Mouse (Mus musculus) kidney, embryonic 14.5 days (tissue): ENCODE results near the gene Akr1c18. TPM values are rescaled to one million over a fixed set of nuclear protein-coding genes. Genes with fewer than 3 reads are reported as not detected.
"Not testable (repeated sequence)": the region's sequence is repeated elsewhere in the genome, so short reads cannot be mapped to it uniquely, and the experiment has no call there.

Experiments
- ATAC-seq: fragments of 200-750 bp; cut with Nextera tagmentation; 2 replicates; pipeline ENCODE4 v1.8.0; 2017; ENCODE audit warnings: moderate number of reproducible peaks, mild to moderate bottlenecking, moderate TSS enrichment, moderate library complexity; ENCODE audit not compliant: low FRiP score, low TSS enrichment
- H3K27ac ChIP-seq: fragments of 300-500 bp; sonication (generic); 2 replicates; pipeline ENCODE4 v1.5.1; 2014; ENCODE audit warnings: low read depth, mild to moderate bottlenecking, low read length, moderate library complexity, mixed read lengths
- H3K27me3 ChIP-seq: fragments of 300-500 bp; sonication (generic); 2 replicates; pipeline ENCODE4 v1.6.1; 2014; ENCODE audit warnings: mild to moderate bottlenecking, low read length; ENCODE audit not compliant: control insufficient read depth, insufficient read depth
- H3K36me3 ChIP-seq: fragments of 300-500 bp; sonication (generic); 2 replicates; pipeline ENCODE4 v1.6.1; 2014; ENCODE audit warnings: low read length, mixed read lengths; ENCODE audit not compliant: control insufficient read depth, insufficient read depth
- H3K4me1 ChIP-seq: fragments of 300-500 bp; sonication (generic); 2 replicates; pipeline ENCODE4 v1.6.1; 2014; ENCODE audit warnings: low read length, mixed read lengths; ENCODE audit not compliant: control insufficient read depth, insufficient read depth
- H3K4me2 ChIP-seq: fragments of 300-500 bp; sonication (generic); replicated peaks from 2 replicates; pipeline ENCODE4 v1.6.1; 2014; ENCODE audit warnings: low read depth, mild to moderate bottlenecking, low read length
- H3K4me3 ChIP-seq: fragments of 300-500 bp; sonication (generic); 2 replicates; pipeline ENCODE4 v1.5.1; 2014; ENCODE audit warnings: mild to moderate bottlenecking, low read length
- H3K9ac ChIP-seq: fragments of 300-500 bp; sonication (generic); 2 replicates; pipeline ENCODE4 v1.6.1; 2014; ENCODE audit warnings: low read depth, mild to moderate bottlenecking, low read length, moderate library complexity
- H3K9me3 ChIP-seq: fragments of 300-500 bp; sonication (generic); 2 replicates; pipeline ENCODE4 v1.6.1; 2016; ENCODE audit warnings: low read length; ENCODE audit not compliant: control insufficient read depth
- WGBS: fragments of 180-500 bp; shearing (Covaris S2); extraction: QIAGEN DNeasy Blood & Tissue Kit; methylation state at CpG from one replicate; pipeline ENCODE4 v1.1.7; 2014; 5-methylcytosine and 5-hydroxymethylcytosine counted together
- polyA plus RNA-seq: library from polyadenylated mRNA; unstranded; fragments of >200 nt; fragmentation: Nextera tagmentation; extraction: Ambion mirVana; gene quantifications from 2 replicates; pipeline ENCODE4 v1.2.1, GENCODE M21; 2014

The Akr1c18 gene
- polyA plus RNA-seq: 3.0 and 4.5 TPM in 2 replicates

DNA sequence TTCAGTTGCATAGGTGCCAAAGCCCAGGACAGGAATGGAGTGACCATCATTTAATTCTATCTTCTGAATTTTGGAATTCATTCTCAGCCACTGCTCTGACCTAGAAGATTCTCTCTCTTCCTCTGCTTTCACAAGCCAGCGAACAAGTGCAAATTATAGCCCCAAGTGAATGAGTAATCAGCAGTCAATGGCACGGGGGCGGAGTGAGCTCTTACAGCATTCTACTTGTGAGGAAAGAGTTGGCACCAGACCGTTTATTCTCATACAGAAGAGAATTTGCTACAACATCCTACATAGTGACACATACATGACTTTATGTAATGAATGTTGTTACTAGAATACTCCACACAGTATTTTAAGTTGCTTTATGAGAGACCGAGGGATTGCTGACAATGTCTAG, at the start of gene Akr1c18:
Gene Akr1c18, minus strand, starts transcription at position 137 of the 400 bp plus-strand sequence.
- Histone ChIP-seq H3K36me3 (no peaks in the 10 kb centered on the region), H3K4me2 (no peak within 1 kb of the TSS), H3K27ac (no peak within 1 kb of the TSS), H3K9ac (no peak within 1 kb of the TSS), H3K4me1 (no peaks in the 10 kb centered on the region), H3K4me3 (no peak within 1 kb of the TSS), H3K9me3 (no peaks in the 10 kb centered on the region), H3K27me3 (no peaks in the 10 kb centered on the region)
- WGBS: 61% methylated on average over 5 of the region's 5 CpGs
- no peak for ATAC-seq

- no peak overlapping the region for H3K4me3 ChIP-seq
- no peaks in the 10 kb centered on the region for H3K9me3 ChIP-seq
- ATAC-seq: no peak
- H3K36me3 ChIP-seq: no peaks in the 10 kb centered on the region
- 92% methylated on average over 3 of the region's 3 CpGs for WGBS
- no peak overlapping the region for H3K27ac ChIP-seq
- no peak overlapping the region for H3K9ac ChIP-seq
- no peaks in the 10 kb centered on the region for H3K27me3 ChIP-seq
- no peaks in the 10 kb centered on the region for H3K4me1 ChIP-seq
- no peak overlapping the region for H3K4me2 ChIP-seq
These were observed 42.1 kb upstream of the Akr1c18 start for GRCm38 (mm10) chr13:4192511-4192910.

DNA sequence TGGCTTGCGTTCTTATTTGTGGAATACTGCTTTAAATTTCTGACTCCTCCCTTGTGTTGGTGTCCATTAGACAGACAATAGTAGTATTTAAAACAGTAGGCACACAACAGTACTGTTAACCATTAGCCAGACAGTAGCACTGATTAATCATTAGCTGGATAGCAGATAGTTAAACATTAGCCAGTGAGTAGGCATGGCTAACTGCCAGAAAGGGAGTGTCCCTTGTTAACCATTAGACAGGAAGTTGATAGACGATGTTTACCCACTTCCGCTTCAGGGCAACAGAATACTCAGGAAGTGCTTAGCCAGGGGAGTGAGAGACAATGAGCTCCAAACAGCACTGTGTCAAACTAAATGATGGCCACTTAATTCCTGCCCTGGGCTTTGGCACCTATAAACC, 40.5 kb upstream of the Akr1c18 start, which contains the start of gene Akr1c13:
Gene Akr1c13, plus strand, starts transcription at position 247 of the 400 bp plus-strand sequence.
- no peak within 1 kb of the TSS for H3K9ac ChIP-seq
- H3K27ac ChIP-seq: no peak within 1 kb of the TSS
- no peak within 1 kb of the TSS for H3K4me2 ChIP-seq
- no peak within 1 kb of the TSS for H3K4me3 ChIP-seq
- peak; percentile 76; the same call in 1 of the 2 replicates for ATAC-seq
- H3K4me1 ChIP-seq: no peaks in the 10 kb centered on the region
- H3K36me3 ChIP-seq: no peaks in the 10 kb centered on the region
- H3K9me3 ChIP-seq: no peaks in the 10 kb centered on the region
- 40% methylated on average over 3 of the region's 3 CpGs for WGBS
- H3K27me3 ChIP-seq: no peaks in the 10 kb centered on the region

- Histone ChIP-seq H3K4me1 (no peaks in the 10 kb centered on the region), H3K36me3 (no peaks in the 10 kb centered on the region), H3K27ac (no peak overlapping the region), H3K4me2 (no peak overlapping the region), H3K27me3 (no peaks in the 10 kb centered on the region), H3K9ac (no peak overlapping the region), H3K4me3 (no peak overlapping the region), H3K9me3 (peaks cover 2% of the 10 kb centered on the region)
- WGBS: 79% methylated on average over 2 of the region's 2 CpGs
- no peak for ATAC-seq
These were observed 37.7 kb upstream of the Akr1c18 start for GRCm38 (mm10) chr13:4188174-4188573.

DNA sequence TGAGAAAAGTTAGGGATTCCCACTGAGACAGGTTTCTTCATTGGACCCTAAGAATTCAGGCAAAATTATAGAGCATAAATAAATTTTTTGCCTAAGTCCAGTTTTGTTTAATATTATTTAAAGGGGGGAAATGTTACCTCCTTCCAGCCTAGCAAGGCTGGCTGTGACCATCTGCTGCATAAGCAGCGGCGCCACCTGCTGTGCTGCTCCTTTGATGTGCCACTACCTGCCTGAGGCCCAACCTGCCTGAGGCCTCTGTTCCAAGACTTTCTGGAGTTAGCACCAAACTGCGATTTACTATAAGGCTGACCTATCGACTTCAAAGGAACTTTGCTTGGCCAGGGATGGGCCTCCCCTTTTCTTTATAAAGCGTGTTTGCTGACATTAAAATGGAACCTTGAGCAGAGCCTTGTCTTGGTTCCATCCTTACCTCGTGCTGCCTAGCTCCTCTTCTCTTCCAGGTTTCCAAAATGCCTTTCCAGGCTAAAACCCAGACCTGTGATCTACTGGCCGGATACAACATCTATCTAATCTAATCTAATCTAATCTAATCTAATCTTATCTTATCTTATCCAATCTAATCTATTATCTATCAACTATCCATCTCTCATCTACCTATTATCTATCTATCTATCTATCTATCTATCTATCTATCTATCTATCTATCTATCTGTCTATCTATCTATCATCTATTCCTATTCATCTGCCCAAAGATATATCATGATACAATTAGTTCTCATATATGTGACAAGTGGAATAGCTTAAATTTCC, 36.4 kb upstream of the Akr1c18 start:
- H3K9me3 ChIP-seq, H3K9ac ChIP-seq, ATAC-seq, H3K4me1 ChIP-seq, H3K27me3 ChIP-seq, H3K36me3 ChIP-seq, H3K4me2 ChIP-seq, H3K27ac ChIP-seq, H3K4me3 ChIP-seq: not testable (repeated sequence)
- 66% methylated on average over 7 of the region's 7 CpGs for WGBS

DNA sequence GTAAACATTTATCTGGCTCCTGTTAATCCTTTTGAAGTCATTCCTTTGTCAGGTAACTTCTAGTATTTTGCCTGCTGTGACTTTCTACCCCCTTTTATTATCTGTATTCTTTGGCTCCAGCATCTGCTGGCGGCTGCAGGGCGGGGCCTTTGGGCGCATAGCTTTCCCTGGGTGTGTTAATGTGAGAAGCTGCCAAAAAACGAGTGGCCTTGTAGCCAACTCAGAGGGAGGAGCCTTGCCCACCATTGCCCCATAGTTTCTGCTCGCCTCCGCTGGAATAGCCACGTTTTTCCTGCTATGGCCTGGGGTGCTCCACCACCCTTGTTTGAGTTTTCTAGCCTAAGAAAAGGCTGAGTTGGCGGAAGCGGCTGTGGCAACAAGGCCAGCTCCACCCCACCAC, 32.7 kb upstream of the Akr1c18 start:
- 75% methylated on average over 9 of the region's 9 CpGs for WGBS
- Histone ChIP-seq H3K9ac (no peak overlapping the region), H3K4me3 (no peak overlapping the region), H3K27me3 (no peaks in the 10 kb centered on the region), H3K9me3 (peaks cover 7% of the 10 kb centered on the region), H3K27ac (no peak overlapping the region), H3K36me3 (no peaks in the 10 kb centered on the region), H3K4me2 (no peak overlapping the region), H3K4me1 (no peaks in the 10 kb centered on the region)
- ATAC-seq: no peak

DNA sequence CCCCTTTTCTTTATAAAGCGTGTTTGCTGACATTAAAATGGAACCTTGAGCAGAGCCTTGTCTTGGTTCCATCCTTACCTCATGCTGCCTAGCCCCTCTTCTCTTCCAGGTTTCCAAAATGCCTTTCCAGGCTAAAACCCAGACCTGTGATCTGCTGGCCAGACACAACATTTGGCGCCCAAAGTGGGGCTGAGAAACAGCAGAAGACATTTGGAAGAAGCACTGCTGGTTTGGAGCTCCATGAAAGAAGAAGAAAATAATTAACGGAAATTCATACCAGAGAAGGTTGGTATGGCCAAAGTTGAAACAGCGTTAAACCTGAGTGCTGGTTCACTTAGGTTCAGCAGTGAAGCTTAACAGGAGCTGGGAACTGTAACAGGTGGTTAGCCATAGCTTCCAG, 30.9 kb upstream of the Akr1c18 start:
- H3K4me1 ChIP-seq, H3K4me2 ChIP-seq, H3K36me3 ChIP-seq, H3K9me3 ChIP-seq, ATAC-seq, H3K27me3 ChIP-seq, H3K9ac ChIP-seq, H3K27ac ChIP-seq, H3K4me3 ChIP-seq: not testable (repeated sequence)
- WGBS: 90% methylated on average over 4 of the region's 4 CpGs

GRCm38 (mm10) chr13:4172978-4173377, 22.5 kb upstream of the Akr1c18 start:
- Histone ChIP-seq H3K9me3 (no peaks in the 10 kb centered on the region), H3K4me1 (no peaks in the 10 kb centered on the region)

GRCm38 (mm10) chr13:4168006-4168405, 17.6 kb upstream of the Akr1c18 start:
- 43% methylated on average over 1 of the region's 1 CpGs for WGBS
- no peak overlapping the region for H3K27ac ChIP-seq
- no peaks in the 10 kb centered on the region for H3K4me1 ChIP-seq
- H3K36me3 ChIP-seq: no peaks in the 10 kb centered on the region
- H3K9ac ChIP-seq: no peak overlapping the region
- no peaks in the 10 kb centered on the region for H3K27me3 ChIP-seq
- ATAC-seq: no peak
- no peaks in the 10 kb centered on the region for H3K9me3 ChIP-seq
- no peak overlapping the region for H3K4me2 ChIP-seq
- no peak overlapping the region for H3K4me3 ChIP-seq

More at GRCm38 (mm10) chr13:4172978-4173377, 22.5 kb upstream of the Akr1c18 start:
- no peak overlapping the region for H3K9ac ChIP-seq
- no peak overlapping the region for H3K27ac ChIP-seq
- no peak overlapping the region for H3K4me2 ChIP-seq
- no peaks in the 10 kb centered on the region for H3K27me3 ChIP-seq
- WGBS: 15% methylated on average over 2 of the region's 2 CpGs
- H3K4me3 ChIP-seq: no peak overlapping the region
- peak; percentile 90 for ATAC-seq
- H3K36me3 ChIP-seq: no peaks in the 10 kb centered on the region
